Mouse (Mus musculus) gastrocnemius, postnatal 10 days (tissue): ENCODE measurements at regions not wholly inside any gene's neighbourhood (a gene's known extent, or its start where the extent isn't known, plus 50 kb on each side); places are given as distances from the start of the nearest gene placed in this dataset.

Source experiments
- DNase-seq: peaks from one replicate; pipeline ENCODE4 v3.0.0; 2021; ENCODE audit warnings: mixed read lengths

- DNase-seq = no peak
Observed at GRCm38 (mm10) chr3:129386522-129386921, 54.0 kb upstream of the Enpep start.

DNA sequence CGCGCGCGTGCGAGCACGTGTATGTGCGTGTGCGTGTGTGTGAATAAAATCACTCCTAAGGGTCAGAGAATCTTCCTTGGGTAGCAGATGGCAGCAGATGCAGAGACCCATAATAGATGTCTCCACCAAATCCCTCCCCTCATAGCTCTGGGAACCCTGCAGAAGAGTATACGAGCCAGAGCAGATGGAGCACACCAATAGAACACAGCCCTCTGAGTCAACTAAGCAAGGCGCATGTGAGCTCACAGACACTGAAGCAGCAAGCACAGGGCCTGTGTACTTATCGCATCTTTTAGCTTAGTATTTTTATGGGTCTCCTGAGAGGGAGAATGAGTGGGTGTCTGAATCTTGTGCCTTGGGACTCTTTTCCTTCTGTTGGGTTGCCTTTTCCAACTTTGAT lies 58.0 kb upstream of the Enpep start:
- no peak for DNase-seq

GRCm38 (mm10) chr3:129391888-129392813 lies 59.6 kb upstream of the Enpep start:
- DNase-seq = no peak

GRCm38 (mm10) chr3:129392814-129393804 lies 60.6 kb upstream of the Enpep start:
- no peak for DNase-seq

- DNase-seq = no peak
Observed at GRCm38 (mm10) chr3:129397481-129397880, 65.0 kb upstream of the Enpep start.

DNA sequence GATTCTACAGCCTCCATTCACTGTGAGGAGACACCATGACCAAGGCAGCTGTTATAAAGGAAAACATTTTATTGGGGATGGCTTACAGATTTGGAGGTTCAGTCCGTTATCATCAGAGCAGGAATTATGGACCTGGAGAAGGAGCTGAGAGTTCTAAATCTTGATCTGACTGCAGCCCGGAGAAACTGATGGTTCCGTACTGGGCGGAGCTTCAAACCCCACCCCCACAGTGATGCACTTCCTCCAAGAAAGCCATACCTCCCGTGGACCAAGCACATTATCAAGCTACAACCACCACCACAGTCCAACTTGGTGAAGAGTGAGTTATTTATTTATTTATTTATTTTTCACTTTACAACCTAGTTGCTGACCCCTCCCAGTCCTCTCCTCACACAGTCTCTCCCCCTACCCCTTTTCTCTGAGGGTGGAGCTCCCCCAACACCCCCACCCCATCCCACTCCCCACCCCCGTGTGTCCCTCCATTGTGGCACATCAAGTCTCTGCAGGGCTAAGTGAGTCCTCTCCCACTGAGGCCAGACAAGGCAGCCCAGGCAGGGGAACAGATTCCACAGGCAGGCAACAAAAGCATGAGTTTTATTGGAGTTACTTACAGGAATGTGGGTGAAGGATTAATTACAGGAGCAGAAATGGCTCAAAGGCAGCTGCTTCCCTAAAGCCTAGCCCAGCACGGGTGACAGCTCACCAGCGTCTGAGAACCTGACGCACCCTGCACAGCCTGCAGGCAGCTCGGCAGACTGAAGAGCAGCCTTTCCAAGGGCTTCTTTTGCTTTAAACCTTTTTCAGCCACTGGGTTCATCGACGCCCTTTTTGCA lies 67.8 kb upstream of the Enpep start:
- no peak for DNase-seq

GRCm38 (mm10) chr3:129411389-129412054 lies 79.0 kb upstream of the Enpep start:
- no peak for DNase-seq

DNA sequence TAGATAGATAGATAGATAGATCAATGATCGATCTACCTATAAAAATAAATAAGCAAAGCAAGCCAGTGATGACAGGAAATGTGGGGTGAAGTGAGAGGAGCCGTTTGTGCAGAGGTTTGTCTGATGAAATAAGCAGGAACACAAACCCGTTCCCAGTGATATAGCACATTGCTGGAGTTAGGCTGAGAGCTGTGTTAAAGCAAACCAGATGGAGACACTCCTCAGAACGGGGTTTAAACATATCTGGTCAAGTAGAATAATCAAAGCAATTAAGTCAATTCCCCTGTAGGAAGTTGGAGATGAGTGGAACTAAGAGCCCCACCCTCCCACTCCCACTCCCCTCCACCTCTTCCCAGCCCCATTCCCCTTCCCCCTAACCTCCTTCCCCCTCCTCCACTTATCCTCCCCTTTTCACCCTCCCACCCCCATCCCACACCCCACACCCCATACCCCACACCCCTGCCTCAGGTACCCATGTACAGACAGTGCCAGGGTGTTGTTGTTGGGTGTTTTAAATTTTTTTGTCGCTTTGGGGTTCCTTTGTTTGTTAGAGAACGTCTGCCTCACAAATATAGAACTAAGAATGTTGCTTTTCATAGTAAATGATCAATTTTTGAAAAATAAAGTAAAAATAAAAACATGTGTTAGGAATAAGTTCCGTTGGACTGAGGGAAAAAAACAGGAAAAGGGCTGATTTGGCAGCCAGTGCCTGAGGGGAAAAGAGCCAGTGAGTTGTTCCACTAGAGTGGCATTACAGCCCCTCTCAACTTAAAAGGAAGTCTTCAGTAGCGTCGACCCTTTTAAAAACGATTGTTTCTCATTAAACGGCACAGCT lies 79.8 kb upstream of the Enpep start:
- no peak for DNase-seq

DNA sequence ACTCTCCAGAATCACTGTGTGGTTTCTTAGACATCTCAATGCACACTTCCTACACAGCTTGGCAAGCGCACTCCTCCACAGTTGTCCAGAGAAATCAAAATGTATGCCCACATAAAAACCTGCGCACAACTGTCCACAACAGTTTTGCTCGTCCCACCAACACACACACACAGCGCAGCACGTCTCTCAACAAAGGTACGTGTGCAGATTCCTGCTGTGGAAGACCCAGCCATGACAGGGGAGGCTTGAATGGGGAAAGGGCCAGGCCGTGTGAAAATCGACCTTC lies 80.4 kb upstream of the Enpep start:
- DNase-seq = no peak

DNA sequence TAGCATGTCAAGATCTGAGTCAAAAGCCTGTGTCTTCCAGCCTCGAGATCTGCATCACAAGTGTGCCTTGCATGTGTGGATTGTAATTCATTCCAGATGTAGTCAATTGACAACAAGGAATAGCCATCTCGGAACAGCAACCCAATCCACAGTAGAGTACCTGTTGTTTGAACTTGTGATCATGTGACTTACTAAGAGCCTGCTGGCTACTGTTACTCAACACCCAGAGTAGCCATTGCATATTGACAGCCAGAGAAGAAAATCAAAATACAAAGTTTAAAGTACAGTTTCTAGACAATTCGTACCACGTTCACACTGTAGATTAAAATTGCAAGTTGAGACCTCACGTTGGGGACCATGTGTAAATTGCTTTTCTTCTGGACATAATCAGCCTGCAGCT lies 83.1 kb upstream of the Enpep start:
- no peak for DNase-seq

GRCm38 (mm10) chr3:129416337-129416736 lies 83.8 kb upstream of the Enpep start:
- no peak for DNase-seq

DNA sequence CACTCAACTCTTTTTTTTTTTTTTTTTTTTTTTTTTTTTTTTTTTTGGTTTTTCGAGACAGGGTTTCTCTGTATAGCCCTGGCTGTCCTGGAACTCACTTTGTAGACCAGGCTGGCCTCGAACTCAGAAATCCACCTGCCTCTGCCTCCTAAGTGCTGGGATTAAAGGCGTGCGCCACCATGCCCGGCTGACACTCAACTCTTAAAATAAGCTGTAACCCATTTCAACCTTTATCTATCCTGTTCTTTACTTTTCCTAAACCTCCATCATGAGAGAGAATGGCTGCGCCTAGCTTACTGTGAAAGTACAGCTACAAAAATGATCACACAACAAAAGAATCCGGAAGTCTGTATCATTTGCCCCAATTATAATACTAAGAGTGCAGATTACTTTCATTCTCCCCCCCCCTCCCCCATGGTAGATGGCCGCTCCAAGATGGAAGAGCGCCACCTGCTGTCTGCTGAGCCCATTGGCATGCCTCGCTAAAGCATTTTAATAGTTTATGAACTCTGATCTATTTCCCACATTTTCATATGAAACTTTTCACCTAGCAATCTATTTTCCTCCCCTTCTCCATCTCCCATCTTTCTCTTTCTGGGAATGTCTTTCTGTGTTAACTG lies 89.2 kb upstream of the Enpep start:
- DNase-seq = peak; percentile 52

DNA sequence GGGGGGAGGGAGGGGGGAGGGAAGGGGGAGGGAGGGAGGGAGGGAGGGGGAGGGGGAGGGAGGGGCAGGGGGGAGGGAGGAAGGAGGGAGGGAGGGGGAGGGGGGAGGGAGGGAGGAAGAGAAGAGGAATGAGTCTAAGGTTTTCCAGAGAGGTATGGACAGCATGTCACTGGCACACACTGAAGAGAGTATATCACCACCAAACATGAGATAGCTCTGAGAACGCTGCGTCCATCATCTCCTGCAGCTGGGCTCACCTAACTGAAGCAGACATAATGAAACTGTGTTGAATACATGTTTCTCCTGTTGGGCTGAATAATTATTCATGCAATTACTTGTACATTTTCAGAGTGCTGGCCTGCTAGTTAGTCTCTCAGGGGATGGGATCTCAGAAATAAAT lies 96.2 kb upstream of the Enpep start:
- no peak for DNase-seq

GRCm38 (mm10) chr3:129429161-129430111 lies 96.9 kb upstream of the Enpep start:
- no peak for DNase-seq

DNA sequence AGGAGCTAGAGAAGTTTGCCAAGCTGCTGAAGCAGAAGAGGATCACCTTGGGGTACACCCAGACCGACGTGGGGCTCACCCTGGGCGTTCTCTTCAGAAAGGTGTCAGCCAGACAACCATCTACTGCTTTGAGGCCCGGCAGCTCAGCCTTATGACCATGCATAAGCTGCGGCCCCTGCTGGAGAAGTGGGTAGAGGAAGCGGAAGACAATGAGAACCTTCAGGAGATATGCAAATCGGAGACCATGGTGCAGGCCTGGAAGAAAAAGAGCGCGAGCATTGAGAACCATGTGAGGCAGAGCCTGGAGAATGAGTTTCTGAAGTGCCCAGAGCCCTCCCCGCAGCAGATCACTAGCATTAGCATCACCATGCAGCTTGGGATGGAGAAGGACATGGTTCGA lies 98.1 kb upstream of the Elovl6 start:
- DNase-seq = no peak

GRCm38 (mm10) chr3:129437687-129438086 lies 94.5 kb upstream of the Elovl6 start:
- DNase-seq = no peak

DNA sequence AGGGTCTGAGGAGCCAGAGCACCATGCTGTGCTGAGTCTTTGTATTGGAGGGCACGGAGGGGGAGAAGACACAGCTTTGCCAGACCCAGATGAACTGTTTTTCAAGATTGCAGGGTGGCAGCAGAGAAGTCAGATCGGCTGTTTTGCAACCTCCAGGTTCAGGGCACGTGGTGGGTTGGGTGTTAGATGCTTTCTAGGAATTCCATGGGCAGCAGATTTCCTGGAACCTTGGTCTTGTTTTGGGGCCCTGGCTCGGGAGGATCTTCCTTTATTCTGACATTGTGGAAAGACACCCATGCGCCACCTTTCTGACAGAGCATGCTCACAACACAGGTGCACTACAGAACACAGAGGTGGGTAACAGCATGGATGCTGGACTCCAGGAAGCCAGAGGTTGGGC lies 89.4 kb upstream of the Elovl6 start:
- no peak for DNase-seq

GRCm38 (mm10) chr3:129444221-129444620 lies 87.9 kb upstream of the Elovl6 start:
- no peak for DNase-seq

DNA sequence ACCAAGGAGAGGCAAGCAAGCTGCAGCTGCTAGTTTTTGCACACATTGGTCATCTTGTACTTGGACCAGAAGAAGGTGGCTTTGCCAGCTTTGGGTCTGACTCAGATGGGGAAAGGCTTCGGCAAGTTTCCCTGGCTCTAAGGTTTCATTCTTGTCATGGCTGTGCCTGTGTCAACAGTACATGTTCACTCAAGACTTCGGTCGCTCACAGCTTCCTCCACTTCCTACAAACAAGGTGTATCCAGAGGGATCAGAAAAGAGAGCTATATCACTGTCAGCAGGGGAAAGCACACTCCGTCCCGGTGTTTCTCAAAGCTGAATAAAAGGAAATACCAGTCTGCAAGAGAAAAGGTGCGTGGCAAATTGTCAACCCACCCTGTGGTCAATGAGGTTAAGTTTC lies 86.2 kb upstream of the Elovl6 start:
- no peak for DNase-seq
